Mouse (Mus musculus) heart, postnatal 25 days (tissue): Measurements from ENCODE around the gene Spen. TPM values are rescaled to one million over a fixed set of nuclear protein-coding genes. Genes with fewer than 3 reads are reported as not detected.
A peak's percentile ranks its signal among the peaks of the same experiment; 100 is the strongest.

Experiments
- DNase-seq: peaks from one replicate; pipeline ENCODE4 v3.0.0; 2022; ENCODE audit warnings: low spot score
- intact Hi-C: fragments of 180-260 bp; cut with DNase I; formaldehyde crosslinking; loops from one replicate; pipeline ENCODE4 v1.15.1; 2025
- total RNA-seq, 2 experiments: library from RNA; stranded (reverse); gene quantifications; 2 replicates each; pipeline ENCODE4 v1.2.3; 2021

Spen gene
- total RNA-seq, 2 experiments from 2014 or later = 27.3 to 29.7 TPM

DNA sequence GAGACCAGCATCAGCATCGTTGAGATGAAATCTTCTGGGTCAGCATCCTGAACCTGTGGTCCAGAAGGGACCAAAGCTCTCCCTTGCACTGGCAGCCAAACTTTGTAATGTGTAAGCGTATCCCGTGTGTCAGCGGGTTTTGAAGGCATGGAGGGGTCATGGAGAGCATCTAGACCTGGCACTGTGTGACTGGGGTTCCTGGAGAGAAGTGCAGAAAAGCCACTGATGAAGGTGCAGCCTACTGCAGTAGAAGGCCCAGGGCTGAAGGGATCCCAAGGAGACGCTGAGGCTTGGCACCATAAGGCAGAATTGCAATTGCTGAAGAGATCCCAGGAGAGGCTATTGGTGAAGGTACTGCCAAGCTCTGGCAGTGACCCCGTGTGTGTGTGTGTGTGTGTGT lies 109.0 kb downstream of the Spen start:
- DNase-seq = no peak
- intact Hi-C loops = no loop called here

DNA sequence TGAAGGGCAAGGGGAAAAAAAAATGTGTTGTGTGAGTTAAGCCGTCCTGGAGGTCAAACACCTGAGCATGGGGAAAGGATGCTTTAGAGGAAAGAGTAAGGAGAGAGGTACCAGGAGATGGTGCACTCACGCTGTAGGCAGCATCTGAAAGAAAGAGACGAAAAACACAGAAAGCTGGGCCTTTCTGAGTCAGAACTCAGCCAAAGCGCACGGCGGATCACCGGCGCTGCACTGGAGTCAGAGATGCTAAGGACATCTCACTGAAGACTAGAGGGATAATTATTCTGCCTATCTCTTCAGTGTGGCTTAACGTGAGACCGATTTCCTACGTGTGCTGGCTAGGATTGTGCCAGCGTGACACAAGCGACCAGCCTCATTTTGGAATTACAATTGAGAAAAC lies 110.5 kb downstream of the Spen start:
- no peak for DNase-seq
- intact Hi-C loops = no loop called here

DNA sequence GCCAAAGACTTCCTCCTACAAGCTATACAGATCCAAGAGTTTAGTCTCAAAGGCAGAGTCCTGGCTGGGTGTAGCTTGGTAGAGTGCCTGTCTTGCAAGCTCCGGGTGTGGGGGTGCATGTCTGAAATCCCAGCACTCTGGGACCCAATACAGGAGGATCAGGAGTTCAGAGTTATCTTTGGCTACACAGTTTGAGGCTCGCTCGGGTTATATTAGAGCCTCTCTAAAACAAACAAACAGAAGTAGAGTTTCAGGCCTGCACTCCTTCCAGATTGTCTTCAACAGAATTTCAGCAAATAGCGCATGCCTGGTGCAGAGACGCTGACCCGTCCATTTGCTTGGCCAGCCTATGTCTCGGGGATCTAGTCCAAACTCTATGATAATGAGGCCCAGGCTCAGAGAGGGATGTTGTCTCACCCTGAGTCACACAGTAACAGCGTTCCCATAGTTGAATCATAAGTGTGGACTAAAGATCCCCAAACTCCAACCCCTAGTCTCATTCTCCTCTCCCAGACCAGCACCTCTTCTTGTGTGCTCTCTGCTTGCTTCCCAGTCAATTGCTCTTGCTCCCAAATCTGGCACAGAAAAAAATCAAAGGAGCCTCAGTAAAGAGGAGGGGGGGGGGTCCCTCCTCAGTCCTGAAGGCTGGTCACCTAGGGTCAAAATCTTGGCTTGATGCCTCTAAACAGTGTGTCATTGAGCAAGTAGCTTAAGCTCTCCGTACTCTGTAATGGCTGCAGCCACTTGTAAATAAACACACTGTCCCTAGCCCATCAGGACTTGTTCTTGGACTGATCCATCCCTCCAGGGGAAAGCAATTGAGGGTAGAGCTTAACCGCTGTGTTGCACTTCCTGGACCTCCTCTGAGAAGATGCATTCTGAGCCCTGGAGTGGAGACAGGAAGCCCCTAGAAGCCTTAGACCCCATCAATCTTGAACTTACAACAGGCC lies 111.3 kb downstream of the Spen start:
- no peak for DNase-seq

DNA sequence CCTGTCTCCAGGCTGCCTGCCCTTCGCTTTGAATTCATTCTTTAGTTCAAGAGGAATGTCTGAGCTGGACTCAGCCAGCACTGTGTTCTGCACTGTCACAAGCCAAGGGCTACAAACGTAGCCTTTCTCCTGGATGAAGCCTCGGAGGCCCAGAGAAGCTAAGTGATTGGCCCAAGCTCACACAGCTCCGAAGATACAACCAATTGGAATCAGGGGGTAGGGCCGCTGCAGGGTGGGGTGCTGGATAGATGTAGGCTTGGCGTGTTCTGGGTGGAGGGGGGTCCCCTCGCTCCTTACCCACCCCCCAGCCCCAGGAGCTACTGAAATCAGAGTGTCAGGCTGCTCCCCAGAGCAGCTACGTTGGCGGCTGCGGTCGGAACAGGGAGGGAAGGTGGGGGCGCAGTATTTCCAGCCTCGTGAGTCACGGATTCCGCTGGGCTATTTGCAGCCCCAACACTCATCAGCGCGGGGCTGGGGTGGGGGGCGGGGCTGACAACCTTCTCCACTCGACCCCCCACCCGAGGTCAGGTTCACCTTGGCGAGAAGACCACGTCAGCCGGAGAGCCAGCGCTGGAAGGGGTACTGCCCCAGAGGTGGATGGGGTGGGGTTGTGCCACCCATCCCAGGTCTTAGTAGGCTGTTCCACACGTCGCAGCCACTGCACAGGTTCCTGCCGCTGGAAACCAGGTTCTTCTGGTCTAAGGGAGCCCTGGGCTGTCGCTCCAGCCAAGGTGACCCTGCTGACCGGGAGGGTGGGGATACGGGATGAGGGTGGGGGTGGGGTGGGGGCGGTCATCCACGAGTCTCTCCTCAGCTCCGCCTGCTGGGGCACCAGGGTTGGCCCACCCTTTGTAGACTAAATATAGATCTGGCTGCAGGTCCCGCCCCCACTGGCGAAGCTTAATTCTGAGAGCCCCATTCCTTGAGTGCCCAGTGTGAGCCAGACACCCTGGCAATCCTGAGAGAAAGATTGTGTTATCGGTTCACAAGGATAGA lies 112.6 kb downstream of the Spen start:
- peak; percentile 42 for DNase-seq
- intact Hi-C loops = no loop called here

More for the DNA sequence above, 111.3 kb downstream of the Spen start:
- intact Hi-C loops = no loop called here

DNA sequence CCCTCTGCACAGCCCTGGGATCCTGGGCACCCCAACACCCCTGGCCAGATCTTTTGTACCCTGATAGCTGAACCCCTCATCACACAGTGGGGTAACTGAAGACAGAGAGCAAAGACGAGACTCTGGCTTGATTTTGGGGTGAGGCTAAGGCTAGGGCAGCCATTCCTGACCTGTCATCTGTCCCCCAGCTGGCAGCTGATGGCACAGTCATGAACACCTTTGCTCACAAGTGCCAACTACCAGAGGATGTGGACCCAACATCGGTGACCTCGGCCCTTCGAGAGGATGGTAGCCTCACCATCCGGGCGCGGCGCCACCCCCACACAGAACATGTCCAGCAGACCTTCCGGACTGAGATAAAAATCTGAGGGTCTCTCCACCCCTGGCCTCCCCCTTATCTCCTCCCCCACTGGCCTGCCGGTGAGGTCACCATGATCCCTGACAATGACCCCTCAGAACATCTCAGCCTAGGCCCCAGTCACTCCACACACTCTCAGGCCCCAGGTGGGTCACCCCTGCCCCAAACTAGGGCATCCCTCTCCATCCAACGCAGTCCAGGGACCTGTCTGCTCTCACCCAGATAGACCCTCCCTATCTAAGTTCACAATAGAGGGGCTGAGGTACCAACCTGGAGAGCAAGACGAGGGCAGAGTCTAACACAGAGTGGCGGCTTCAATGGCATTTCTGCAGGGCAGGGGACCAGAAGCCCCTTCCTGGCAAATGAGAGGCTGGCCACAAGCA lies 114.5 kb downstream of the Spen start:
- no peak for DNase-seq
- intact Hi-C loops = no loop called here

DNA sequence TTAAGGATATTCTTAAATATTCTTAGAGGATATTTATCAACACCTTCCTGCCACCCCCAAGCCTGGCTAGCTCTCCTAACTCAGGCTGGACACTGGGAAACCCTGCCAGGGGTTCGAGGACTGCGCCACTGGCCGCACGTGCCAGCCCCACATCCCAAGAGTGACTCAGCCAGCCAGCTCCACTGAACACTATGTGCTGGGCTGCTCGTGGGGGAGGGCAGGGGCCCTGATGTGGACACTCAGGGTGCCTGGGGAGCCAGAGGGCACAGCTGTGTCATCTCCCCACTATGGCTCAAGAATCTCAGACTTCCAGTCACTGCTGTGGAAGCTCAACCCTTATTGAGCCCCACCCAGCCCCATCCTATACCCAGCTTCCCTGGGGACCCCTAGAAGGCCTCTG lies 115.1 kb downstream of the Spen start:
- intact Hi-C loops = no loop called here
- no peak for DNase-seq

DNA sequence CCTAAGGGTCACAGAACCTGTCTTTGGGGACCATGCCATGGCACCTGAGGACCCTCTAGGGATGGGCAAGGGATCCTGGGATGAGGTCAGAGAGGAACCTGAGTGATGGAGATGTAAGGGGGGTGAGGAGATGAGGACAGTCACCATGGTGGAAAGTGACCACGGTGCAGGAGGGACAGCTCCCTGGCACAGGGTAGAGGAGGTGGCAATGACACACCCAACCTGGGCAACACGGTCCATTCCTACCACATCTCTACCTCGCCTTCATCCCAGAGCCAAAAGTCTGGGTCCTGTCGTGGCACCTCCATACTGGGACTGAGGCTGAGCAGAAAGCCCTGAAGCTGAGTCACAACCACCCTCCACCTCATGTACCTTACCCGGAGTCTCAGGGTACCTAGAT lies 115.6 kb downstream of the Spen start:
- DNase-seq = no peak
- intact Hi-C loops = no loop called here

DNA sequence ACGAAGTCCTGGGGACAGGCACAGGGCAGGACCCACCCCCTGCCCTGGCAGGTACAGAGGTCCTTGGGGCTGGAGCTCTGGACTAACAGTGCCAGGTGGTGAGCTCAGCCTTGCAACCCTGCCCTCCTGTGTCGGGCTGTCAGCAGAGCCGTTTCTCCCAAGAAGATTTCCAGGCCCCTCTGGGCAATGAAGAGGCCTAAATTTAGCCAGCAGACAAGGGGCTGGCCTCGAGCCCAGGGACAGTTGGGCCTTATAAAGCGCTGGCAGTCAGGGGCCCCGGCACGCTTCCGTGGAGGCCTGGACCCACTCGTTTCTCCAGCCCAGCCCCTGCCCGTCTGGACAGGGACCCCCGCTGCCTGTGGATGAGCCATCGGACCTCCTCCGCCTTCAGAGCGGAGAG lies 117.0 kb downstream of the Spen start:
- intact Hi-C loops = no loop called here
- peak; percentile 76 for DNase-seq

DNA sequence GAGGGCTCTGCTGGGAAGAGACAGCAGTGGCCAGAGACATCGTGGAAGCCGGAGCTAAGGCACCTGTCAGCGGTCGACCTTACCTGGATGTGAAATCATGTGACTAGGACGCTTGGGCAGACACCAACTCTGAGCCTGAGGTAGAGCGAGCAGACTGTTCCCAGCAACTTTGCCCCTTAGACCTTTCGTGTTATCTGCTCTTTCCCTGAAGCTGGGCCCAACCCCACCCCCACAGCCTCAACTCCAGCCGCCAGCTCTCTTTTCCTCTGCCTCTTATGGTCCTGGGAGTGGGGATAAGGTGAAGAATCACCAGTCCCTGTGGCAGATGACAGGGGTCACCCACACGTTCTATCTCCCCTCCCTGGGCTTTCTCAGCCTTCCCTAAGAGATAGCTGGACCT lies 117.5 kb downstream of the Spen start:
- no peak for DNase-seq
- intact Hi-C loops = no loop called here

DNA sequence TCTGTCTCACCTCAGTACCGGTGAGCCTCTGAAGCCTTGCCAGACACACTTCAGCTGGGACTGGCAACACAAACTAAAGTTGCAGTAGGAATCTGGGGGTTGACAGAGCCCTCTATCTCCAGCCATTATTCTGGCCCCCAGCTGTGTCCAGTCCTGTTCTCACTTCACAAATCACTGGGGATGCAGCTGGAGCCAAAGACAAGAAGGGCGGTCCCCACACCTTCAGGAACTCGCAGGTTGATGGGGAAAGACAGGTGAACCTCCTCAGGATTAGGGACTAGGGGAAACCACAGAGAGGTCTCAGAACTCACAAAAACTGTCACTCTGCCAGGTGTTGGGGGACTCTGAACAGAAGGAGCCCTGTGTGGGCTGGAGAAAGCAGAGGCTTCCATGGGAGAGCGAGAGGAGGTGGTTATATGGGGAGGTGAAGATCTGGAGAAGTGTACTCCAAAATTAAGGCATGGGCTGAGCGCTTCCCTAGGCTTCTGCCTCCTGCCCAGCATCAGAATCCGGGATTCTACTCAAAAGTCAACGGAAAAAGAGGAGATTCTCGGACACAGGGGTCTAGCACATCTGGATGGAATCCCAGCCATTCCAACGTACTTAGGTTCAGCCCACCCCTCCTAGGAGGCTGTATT lies 118.1 kb downstream of the Spen start, which contains the start of gene Hspb7:
Gene Hspb7 (plus strand): TSS at position 588 of the 638 bp plus-strand sequence.
- DNase-seq = no peak
- intact Hi-C loops = no loop called here

DNA sequence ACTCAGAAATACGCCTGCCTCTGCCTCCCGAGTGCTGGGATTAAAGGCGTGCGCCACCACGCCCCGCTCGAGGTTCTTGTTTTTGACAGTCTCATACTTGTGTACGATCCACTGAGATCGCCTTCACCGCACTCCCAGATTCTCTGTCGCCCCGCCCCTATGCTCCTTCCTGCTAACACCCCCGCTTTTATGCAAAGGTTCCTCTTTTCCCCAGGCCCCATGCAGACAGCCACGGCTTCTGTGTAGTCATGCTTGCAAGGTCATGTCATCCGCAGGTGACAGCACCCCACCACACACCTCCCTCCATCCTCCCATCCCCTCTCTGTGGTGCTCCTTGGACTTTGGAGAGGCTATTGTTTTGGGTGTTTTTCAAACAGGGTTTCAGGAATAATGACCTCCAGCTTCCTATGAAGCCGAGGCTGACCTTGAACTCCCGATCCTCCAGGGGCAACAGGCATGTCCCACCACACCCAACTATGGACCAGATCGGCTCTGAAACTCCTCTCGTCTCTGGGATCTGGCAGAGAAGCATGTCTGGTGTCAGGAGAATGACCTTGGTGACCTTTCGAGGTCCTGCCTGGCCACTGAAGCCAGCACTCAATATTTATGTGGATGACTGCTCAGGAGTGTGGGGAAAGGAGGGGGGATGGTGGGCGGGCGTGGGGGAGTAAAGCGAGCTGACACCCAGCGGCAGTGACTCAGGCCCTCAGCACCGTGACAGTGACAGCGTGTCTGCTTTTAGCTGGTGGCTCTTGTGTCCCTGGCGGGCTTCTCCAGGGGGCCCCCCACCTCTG lies 118.8 kb downstream of the Spen start:
- intact Hi-C loops = no loop called here
- no peak for DNase-seq

Other genes with a start within 250 kb of the Spen start
- gene Epha2, start 237.4 kb downstream of the Spen start, total RNA-seq = 1 to 10 TPM; 6.8 to 7.7 TPM
- under 1 TPM; 0.42 to 0.73 TPM for gene Fam131c, start 170.4 kb downstream of the Spen start, total RNA-seq
- not detected for gene Clcnka, start 139.9 kb downstream of the Spen start, total RNA-seq
- 1 to 10 TPM in 1 of 2 experiments, under 1 TPM in 1; 0.60 to 1.5 TPM for gene Clcnkb, start 122.6 kb downstream of the Spen start, total RNA-seq
- 1,000 to 10,000 TPM; 1,043 to 1,140 TPM for gene Hspb7, start 117.8 kb downstream of the Spen start, total RNA-seq
- gene Srarp, start 102.5 kb downstream of the Spen start, total RNA-seq = 1 to 10 TPM in 1 of 2 experiments, under 1 TPM in 1; 0.50 to 1.5 TPM
- gene Zbtb17, start 93.9 kb downstream of the Spen start, total RNA-seq = 10 to 100 TPM; 22.7 to 23.5 TPM
- gene Fblim1, start 67.5 kb upstream of the Spen start, total RNA-seq = 100 to 1,000 TPM; 298 to 316 TPM
- gene Tmem82, start 80.0 kb upstream of the Spen start, total RNA-seq = 10 to 100 TPM; 21.2 to 28.9 TPM
- gene Slc25a34, start 85.2 kb upstream of the Spen start, total RNA-seq = 100 to 1,000 TPM; 105 to 117 TPM
- 100 to 1,000 TPM in 1 of 2 experiments, 10 to 100 TPM in 1; 94.1 to 109 TPM for gene Plekhm2, start 126.3 kb upstream of the Spen start, total RNA-seq
- not detected for gene Rsc1a1, start 147.0 kb upstream of the Spen start, total RNA-seq
- gene Ddi2, start 184.8 kb upstream of the Spen start, total RNA-seq = 10 to 100 TPM; 28.4 to 34.4 TPM
- gene Agmat, start 208.1 kb upstream of the Spen start, total RNA-seq = under 1 TPM; 0.36 to 0.56 TPM